Mouse (Mus musculus) ZHBTc4 (cell line): ENCODE results near the gene Glmn.

Source experiments
- DNase-seq: peaks from one replicate; pipeline ENCODE4 v3.0.0-alpha.2; 2011; ENCODE audit warnings: low read depth, low spot score

Gene Glmn

DNA sequence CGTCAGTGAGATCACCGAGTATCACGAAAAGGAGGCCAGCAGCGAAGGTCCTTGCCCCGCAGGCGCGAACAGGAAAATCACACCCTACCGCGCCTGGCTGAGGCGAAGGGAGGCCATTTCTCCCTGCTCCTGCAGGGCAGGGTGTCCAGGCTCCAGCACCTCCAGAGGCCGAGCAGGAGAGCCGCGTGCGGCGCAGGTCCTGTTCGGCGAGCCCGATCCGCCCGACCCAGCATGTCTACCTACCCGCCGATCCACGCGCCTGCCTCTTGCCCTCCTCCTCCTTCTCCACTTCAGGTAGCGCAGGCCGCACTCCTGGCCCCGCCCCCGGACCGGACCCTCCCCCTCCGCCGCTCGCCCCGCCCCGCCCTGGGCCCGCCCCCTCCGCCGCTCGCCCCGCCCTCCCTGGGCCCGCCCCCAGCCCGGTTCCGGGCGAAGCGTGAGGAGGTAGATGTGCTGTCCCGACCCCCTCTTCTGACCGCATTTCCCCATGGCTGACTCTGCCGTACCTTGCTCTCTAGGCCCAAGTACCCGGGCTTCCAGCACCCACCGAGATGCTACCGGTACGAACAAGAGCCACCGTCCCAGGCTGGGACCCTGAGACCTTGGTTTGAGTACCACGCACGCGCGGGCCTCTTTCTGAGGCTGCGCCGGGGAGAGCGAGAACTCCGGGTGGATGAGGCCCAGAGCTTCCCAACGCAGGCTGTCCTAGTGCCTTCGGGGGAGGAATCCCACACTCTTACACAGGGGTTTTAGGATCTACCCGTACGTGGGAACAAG, at the start of gene Glmn, which contains the start of gene Rpap2:
Gene Glmn, minus strand, starts transcription at position 588 of the 777 bp plus-strand sequence.
Gene Rpap2, plus strand, starts transcription at position 73 of the 777 bp plus-strand sequence.
- peak; percentile 91 for DNase-seq

DNA sequence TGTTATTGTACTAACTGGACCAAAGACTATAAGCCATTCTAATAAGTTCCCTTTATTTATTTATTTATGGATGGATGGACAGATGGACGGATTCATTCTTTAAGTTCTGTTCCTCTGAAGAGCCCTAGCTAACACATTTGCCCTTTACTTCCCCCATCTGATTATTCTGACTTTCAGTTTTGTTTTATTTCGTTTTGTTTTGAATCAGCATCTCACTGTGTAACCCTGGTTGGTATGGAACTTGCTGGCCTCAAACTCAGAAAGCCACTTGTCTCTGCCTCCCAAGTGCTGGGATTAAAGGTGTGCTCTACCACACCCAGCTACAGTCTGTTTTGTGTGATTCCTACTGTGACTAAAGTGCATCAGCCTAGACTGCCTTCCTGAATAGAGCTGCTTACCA, 48.2 kb upstream of the Glmn start:
- no peak for DNase-seq

DNA sequence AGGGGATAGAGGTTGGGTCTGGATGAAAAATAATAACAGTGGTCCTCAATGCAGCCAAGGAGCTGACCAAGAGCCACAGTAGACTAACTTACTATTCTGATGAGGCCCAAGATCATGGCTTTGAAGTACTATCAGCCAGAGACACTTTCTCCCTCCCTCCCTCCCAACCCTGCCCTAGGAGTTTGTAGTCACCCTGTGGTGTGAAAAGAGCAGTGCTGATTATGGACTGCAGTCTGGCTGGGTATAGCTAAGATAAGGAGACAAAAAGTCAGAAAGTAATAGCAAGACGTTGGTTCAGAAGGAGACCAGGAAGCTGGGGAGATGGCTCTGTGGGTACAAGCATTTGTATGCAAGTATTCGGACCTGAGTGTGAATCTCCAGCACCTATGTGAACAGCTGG, 46.9 kb upstream of the Glmn start:
- DNase-seq, result no peak

DNA sequence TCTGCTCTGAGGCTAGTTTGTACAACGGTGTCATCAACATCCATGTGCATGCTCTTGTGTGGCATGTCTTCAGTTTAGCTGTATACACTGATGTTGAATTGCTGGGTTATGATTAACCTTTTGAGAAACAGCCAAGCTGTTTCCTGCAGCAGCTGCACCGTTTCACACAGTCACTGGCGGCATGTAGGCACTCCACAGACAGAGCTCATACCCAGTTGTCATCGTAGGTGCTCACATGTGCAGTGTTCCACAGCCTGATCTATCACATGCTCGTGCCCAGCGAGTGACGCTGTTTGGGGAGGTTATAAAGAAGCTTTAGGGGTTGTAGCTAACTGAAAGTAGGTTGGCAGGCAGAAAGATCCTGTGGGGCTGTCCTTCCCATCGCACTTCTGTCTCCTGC, 40.7 kb upstream of the Glmn start:
- no peak for DNase-seq

GRCm38 (mm10) chr5:107637106-107637505, 39.4 kb upstream of the Glmn start:
- no peak for DNase-seq

DNA sequence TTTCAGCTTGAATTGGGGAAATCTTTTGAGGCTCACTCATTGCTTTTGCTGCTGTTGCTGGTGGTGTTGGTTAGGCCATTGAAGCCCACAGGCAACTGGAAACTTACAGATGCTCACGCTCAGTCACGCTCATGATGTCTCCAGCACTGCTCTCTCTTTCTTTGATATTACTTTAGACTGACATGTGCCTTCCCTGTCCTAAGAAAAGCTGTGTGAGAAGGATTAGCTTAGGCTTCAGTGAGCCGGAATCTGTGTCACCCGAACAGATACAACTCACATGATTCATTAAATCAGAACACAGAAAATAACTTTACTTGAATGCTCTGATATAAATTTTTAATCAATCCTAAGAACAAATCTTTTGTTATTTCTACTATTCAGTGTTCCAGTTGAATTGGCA, 36.0 kb upstream of the Glmn start:
- no peak for DNase-seq

- DNase-seq, result no peak
Measured at GRCm38 (mm10) chr5:107621327-107621726, 23.6 kb upstream of the Glmn start.

DNA sequence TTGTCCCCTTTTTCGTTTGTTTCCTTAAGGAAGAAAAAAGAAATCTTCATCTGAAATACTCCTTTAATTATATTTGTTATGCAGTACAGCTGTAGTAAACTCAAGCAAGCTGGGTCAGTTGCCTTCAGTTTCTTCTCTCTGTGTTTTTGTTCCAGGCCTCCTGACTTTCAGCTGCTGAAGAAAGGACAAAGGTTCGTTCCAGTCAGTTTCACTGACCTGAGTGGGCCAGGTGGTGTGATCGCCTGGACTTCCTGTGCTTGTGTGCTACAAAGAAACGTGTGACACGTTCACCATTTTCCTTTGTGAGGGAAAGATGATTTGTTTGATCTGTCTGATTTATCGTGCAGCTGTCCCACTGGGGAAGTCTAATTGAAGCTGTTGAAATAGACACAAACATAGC, 20.3 kb upstream of the Glmn start:
- DNase-seq, result no peak

- peak; percentile 68 for DNase-seq
Measured at GRCm38 (mm10) chr5:107611224-107611623, 13.5 kb upstream of the Glmn start.

GRCm38 (mm10) chr5:107598380-107598779, 692 bp upstream of the Glmn start:
- DNase-seq, result no peak

- DNase-seq, result no peak
Measured at GRCm38 (mm10) chr5:107569148-107569547, 28.5 kb downstream of the Glmn start.

- no peak for DNase-seq
Measured at GRCm38 (mm10) chr5:107556969-107557368, 40.7 kb downstream of the Glmn start.

GRCm38 (mm10) chr5:107554336-107554735, 43.4 kb downstream of the Glmn start:
- no peak for DNase-seq

GRCm38 (mm10) chr5:107548444-107548843, 49.2 kb downstream of the Glmn start:
- no peak for DNase-seq

DNA sequence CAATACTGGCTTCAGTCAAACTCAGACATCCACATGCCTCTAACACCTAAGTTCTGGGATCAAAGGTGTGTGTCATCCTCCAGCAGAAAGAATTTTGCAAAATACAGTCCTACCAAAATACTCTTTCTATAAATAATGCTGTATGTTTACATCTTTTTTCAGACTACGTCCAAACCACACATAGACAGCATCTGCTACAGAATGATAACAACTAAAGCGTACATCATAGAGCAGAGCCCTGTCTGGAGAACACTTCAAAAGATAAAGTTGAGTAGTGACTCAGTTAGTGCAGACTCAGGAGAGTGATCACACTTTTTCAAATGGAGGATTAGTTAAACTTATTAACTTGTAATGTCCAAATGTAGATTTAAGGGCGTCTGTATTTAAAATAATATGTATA, 49.7 kb downstream of the Glmn start:
- no peak for DNase-seq

- no peak for DNase-seq
Measured at GRCm38 (mm10) chr5:107545927-107546326, 51.8 kb downstream of the Glmn start.

- DNase-seq, result no peak
Measured at GRCm38 (mm10) chr5:107541696-107542095, 56.0 kb downstream of the Glmn start.

DNA sequence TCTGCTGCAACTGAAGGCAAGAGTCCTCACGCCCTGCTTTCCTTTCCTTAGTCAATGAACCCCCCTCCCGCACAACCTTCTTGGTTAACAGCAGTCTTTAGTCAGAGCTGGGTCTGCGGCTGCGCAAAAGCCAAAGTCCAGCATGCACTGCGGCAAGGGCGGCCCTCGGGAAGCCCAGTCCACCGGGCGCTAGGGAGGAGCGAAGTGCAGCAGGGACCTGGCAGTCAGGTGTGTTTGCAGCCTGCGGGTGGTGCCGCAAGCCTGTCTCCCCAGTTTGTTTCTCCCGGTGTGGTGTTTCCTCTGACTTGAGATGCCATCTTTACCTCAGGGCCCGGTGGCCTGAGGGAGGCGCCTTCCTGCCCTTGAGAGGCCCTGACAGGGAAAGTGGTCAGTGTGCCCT, 63.1 kb downstream of the Glmn start, which contains the start of gene 1700028K03Rik:
Gene 1700028K03Rik, plus strand, starts transcription at position 129 of the 400 bp plus-strand sequence.
- DNase-seq, result peak; percentile 57

- DNase-seq, result no peak
Measured at GRCm38 (mm10) chr5:107533590-107533989, 64.1 kb downstream of the Glmn start.

DNA sequence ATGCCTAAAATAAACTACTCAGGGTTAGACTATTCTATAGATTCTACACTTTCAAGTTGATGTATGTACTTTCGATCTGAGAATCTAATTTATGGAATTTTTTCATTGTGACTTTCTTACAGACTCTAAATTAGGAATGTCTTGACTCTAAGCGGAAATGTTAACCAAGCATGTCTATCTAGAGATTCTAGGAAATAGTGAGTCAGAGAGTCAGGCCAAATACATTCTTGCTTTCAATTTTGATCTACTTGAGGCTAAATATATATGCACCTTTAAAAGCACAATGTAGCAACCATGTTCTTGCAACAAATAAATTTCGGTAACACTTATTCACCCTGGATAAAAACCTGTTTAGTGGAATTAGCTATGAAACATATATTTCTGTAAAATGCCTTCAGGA, 68.8 kb downstream of the Glmn start:
- no peak for DNase-seq

- no peak for DNase-seq
Measured at GRCm38 (mm10) chr5:107524281-107524680, 73.4 kb downstream of the Glmn start.

GRCm38 (mm10) chr5:107521897-107522296, 75.8 kb downstream of the Glmn start:
- DNase-seq, result no peak

DNA sequence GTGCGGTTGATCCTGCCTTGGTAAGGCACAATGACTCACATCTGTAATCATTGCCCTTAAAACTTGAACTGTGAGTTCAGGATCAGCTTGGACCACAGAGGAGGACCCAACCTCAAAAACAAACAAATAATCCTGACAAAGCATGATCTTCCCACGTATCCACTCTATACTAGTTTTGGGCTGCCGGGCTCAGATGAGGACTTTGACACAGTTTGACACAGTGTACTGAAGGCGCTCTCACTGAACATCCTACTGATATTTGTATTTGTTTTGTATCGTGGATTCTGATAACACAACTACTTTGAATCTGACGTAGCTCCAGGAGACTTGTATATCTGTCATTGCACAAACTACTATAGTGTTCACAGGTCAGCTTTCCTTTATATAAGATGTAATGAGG, 76.3 kb downstream of the Glmn start:
- no peak for DNase-seq

DNA sequence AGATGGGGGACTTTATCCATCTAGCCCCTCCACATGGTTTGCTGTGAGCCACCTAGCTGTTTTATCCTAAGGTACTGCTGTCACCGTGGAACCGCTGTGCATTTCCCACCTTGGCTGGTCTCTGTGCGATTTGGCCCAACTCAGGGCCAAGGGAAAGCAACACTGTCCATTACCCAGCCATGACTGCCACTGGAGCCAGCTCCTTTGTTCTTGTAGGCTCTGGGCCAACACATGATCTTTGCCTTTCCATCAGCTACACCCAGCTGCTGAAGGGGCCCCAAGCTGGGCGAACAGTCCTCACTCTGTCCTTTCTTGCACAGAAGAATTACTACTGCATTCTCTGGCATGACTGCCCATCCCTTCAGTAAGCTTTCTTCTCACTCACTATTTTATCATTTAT, 79.1 kb downstream of the Glmn start:
- DNase-seq, result no peak
